Mouse (Mus musculus) thymus, postnatal 25 days (tissue): ENCODE data around the gene Lats2.
A peak's percentile ranks its signal among the peaks of the same experiment; 100 is the strongest.

Experiments
- DNase-seq: peaks from one replicate; pipeline ENCODE4 v3.0.0; 2022

Lats2 gene

DNA sequence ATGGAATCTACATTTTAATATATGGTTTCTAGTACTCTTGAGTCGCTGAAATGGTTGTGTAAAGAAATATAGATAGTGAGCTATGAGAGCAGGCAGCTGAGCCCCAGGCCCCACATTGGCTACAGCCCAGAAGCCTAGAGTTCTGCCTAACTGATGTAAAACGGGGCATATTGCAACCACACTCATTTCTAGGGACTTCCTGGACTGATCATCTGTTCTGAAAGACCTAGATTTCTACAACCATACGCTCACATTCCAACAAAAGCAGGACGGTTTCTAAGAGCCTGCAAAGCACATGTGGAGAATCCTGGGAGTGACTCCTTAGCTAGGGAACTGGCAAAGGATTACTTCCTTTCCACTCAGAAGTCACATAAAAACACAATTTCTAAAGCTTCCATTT is 22.0 kb downstream of the Lats2 start:
- DNase-seq = no peak

DNA sequence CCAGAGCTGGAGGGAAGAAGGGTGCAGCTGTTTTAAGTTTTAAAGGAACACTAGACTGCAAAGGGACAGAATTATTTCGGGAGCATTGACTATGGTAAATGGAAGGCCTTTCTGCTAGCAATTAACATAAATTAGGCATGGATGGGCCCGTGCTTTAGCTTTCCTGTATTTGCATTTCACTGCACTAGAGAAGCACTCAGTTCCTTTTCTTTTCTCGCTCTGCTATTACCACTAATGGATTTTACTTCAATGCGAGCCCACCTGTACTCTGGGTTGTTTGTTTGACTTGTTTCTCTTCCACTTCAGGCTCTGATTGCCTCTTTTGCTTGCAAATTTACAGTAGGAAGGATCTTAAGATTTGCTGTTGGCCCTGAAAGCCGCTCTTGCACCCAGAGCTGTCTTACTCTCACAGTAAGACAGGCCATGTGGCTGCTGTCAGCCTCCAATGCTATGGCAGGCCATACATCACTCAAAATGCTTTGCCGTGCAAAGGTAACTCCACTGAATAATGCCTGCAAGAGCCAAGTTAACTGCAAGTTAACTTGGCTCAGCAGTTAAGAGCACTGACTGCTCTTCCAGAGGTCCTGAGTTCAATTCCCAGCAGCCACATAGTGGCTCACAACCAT is 25.4 kb downstream of the Lats2 start:
- no peak for DNase-seq

DNA sequence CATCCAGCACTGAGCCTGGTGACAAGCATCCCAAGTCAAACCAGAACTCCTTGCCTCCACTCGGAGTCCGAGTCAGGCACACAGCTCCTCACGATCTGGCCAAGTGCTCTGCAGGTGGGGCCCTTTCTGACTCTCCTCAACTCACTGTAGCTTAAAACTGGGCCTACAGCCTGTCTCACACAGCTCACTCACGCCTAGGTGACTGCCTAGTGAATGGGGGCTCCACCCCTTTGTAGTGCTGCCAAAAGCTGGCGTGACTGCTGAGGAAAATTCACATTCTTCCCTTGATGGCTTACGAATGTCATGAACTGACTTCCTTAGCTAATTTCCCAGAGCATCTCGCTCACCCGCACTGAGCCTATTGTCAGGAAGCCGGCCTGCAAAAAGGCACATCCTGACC is 27.7 kb downstream of the Lats2 start:
- DNase-seq = peak; percentile 26

DNA sequence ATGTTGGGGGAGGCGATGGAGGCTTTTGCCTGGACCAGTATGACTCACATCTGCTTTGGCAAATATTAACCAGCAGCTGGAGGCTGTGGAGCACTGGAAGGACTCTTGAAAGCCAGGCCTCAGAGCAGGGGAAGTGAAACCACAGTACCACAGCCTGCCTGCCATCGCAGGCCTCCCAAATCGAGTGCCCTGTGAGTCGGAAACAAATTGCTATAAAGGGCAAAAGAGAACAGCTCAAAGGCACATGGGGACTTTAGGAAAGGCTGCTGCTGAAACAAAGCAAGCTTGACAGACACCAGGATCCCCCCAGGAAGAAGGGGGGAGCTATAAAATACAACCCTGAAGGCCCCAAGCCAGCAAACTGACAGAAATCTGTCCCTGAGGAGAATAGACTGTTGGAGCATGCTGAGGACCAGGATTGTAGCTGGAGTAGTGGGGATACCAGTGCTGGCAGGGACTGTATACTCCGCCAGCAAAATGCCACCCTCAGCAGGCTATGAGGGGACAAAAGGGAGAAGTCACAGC is 28.2 kb downstream of the Lats2 start:
- peak; percentile 46 for DNase-seq

DNA sequence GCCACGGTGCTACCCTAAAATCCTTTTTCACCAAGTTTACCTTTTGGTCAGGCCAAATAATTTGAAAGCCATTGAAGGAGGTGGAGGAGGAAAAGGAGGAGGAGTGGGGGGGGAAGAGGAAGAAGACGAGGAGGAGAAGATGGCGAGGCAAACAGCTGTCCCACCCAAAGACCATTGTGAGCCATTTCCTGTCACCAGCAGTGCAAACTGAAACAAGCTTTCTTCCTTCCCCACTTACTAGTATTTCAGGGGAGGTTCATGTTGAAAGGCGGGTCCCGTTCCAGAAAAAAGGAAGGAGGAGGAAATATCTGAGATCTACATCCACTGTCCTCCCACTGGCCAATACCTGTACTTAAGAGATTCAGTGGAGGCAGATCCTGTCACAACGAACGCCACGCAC is 28.8 kb downstream of the Lats2 start:
- peak; percentile 33 for DNase-seq

DNA sequence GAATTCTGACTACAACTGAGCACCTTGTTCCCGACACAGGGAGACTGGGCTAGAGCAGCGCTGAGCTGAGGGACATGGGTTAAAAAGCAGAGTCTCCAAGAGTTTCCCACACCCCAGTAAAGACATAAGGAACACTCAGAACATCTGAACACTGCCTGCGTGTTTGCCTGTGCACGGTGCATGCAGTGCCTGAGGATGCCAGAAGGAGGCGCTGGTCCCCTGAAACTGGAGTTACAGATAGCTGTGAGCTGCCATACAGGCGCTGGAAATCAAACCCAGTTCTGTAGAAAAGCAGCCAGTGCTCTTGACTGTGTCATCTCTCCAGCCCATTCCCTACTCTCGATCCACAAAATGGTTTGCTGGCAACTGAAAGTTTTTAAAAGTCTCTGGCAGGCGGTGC is 32.0 kb downstream of the Lats2 start:
- peak; percentile 8 for DNase-seq

DNA sequence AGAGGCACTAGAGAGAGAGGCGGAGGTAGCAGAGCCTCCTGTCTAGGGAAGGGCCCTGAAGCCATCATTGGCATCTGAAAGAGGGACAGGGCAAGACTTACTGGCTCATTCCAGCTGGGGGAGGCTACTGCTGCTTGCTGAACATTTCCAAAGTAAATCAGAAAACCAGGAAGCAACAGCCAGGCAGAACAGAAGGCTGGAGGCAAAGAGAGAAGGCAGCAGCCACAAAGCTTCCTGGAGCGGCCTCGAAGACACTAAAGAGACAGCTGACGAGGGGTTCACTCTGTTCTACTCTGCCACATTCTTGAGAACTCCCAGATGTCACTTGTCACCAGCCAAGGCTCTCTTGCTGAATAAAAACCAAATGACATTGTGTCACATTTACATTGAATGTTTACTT is 33.7 kb downstream of the Lats2 start:
- DNase-seq = no peak

DNA sequence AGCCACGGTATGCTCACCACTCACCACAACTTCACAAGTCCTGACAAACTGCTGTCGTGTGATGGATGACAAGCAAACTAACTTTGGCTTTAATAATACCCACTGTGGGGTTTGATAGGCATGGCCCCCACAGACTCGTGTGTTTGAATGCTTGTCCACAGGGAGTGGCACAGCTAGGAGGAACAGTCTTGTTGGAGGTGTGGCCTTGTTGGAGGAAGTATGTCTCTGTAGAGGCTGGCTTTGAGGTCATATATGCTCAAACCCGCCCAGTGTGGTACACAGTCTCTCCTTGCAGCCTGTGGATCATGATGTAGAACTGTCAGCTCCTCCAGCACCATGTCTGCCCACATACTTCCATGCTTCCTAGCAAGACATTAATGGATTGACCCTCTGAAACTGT is 39.9 kb downstream of the Lats2 start:
- DNase-seq = no peak

DNA sequence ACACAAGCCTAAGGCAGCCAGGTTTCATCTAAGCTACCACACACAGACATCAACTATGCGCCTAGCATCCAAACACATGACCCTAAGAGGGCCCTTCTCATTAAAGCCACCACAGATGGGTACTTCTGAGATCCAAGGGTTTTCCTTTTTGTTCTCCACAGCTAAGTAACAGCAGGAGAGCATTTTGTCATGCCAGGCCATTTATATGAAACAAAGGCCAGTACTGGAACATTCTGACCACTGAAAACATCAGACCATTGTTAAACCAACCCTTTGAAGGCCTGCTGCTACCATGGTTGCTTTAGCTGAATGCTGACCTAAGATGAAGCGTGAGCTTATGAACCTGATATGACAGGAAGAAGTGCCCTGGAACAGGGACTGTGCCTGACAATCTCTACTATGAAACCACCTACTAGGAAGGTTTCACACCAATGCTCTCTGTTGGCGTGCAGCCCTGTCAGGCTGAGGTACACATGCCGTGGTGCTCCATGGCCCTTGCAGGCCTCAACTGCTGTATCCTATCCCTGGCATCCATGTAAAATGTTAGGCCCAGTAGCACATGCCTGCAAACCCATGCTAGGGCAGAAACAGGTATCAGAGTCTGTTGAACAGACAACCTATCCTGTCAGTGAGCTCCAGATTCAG is 41.5 kb downstream of the Lats2 start:
- DNase-seq = no peak

DNA sequence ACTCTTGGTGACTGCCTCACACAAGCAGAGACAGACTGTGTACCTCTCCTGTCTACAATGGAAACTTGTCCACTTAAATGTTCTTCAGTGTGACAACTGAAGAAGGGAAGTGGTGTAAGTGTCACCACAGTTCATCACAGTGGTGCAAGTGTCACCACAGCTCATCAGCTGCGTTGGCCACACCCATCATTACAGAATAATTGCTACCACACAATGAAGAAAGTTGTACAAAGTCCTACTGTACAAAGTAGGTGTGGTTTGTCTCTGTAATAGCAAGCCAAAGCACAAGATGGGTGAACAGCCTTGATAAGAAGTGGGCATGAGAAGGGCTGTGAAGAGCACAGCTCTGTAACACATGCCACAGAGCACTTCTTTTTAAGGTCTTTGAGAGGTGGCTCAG is 45.3 kb downstream of the Lats2 start:
- DNase-seq = no peak

DNA sequence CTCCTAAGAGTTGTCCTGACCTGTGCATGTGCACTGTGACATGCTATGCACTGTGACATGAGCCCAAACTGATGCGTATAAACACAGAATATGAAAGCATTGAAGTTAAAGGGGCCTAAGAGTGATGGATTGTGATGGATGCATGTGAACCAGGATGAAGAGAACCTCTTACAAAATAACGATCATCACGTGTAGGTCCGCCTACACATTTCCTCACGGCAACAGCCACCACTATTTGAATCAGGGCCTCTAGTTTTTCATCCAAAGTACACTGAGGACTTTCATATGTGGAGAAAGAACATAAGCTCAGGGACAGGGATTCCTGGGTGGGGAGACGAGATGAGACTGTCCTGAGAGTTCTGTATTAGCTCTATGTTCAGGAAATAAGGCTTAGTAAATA is 47.1 kb downstream of the Lats2 start:
- no peak for DNase-seq

DNA sequence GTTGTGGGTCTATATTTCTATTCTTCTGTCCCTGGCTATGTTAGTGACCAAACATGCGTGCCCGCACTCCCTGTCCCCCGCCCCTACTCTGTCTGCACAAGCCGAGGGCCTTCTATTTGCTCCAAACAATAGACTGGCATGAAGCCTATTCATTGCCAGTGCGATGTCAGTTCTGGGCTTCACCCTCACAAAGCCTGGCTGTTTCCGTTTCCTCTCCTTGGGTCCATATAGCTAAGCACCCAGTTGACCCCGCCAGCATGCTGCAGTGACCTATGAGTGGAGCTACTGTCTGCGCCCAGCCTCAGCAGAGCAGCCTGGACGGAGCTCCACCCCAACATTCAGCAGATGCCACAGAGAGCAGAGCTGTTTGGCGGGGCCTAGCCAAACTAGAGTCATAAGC is 49.0 kb downstream of the Lats2 start:
- DNase-seq = no peak

DNA sequence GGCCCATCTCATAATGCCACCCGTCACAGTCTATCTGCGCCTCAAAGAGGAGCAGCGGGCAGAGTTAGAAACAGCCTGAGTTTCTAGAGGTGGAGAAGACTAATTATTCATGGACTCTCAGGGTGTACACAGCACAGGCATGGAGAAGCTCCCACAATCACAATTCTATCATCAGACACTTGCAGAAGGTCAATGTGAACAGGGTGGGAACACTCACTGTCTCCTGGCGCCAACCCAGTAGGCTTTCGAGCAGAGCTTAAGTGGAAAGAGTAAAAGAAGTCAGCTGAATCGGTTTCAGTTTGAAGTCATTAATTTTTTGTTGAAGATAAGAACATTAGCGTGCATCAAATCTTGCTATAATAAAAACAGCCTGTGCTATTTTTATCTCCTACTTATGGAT is 49.6 kb downstream of the Lats2 start:
- DNase-seq = no peak

DNA sequence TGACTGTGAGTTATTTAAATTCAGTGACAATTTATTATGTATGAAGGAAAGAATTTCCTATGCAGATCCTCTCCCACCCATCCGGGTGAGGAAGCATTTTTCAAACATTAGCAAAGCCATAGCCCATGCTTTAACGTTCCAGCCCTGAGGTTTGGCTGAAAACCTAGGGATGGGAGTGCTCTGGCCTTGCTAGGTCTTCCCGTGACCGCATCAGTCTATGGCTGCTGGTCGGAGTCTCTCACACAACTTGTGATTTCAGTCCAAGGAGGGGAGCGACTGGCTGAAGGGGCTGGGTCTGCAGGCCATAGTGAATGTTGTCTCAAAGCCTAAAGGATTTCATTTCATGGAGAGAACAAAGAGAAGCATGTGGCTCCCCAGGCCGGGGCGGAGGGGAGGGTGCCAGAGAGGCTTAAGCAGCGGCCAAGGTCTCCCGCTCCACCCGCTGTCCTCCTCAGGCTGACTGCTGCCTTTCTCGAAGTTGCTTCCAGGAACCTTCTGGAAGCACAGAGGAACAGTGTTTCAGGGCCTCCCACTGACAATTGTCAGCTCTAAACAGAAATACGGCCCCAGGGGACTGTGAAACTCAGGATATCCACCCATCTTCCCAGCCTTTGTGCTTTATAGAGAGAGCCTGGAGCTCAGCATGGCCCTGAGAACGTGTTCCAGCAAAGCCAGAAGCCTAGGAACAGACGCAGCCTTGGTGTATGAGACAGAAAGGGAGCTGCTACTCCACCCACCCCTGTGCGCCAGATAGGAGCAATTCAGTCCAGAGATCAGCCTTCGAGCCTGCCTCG is 50.9 kb downstream of the Lats2 start:
- no peak for DNase-seq

DNA sequence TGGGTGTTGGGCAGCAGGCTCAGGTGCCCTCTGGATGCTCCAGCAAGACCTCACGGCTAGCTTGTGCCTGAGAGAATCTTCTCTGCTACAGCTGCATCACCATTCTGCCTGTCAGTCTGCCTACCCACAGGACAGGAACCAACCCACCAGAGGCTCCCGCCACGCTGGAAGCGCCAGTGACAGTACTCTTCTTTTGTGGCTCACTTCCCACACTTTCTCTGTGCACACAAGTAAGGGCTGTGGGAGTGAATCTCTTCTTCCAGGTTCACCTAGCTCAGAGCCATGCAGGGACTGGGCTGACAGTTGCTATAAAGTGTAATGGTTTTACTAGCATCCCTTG is 51.5 kb downstream of the Lats2 start:
- DNase-seq = no peak

DNA sequence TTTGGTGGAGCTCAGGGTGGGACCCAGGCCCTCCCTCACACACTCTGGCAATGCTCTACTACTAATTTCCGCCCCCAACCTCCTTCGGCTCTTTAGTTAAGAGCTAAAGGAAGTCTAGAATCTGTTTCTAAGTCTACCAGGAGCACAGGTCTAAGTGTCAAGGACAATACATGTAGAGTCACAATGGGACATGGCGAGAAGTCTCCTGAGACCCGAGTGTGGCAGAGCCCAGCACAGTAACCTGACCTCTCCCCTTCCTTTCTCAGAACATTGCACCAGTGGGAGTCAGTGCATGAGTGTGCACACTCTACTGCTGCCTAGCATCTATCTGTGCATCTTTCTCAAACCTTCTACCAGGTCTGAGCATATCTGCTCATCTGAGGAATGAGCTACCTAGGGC is 52.4 kb downstream of the Lats2 start:
- no peak for DNase-seq

DNA sequence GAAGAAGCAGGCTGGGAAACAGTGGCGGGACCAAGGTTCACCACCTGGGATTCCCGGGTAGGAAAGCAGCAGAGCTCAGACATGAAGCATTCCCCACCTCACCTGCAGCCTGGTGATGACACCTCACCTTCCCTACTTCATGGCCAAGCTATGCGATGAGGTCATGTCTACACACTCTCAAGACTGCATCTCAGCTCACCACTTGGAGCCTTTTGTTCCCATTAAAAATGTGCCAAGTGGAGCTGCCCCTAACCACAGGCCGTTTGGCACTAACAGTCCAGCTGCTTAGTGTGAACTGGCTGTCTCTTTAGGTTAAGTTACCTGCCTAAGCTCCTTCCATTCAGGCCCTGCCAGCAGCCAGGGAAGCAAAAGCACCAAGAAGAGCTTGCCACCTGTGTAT is 53.1 kb downstream of the Lats2 start:
- DNase-seq = no peak

DNA sequence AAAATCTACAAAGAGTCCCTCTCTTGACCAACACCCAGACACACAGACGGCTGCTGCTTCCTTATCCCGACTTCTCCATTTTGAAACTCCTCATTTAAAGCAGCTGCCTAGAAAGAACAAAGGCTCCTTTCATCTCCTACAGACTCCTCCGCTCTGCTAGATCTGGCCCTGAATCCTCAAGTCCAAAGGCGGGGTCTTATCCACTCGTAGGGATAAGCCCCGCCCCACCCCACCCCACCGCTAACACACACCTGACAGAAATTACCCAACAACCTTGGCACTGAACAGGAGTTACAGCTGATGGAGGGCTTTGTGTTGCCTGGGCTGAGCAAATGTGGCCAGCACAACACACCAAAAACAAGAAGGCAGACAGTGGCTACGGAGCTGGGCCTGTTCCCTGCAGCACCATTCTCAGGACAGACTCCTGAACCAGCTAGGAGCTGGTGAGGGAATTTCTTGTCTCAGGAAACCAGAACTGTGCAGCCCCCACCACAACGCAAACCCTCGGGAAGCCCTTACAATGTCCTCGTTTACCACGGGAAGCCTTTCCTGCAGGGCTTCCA is 56.2 kb downstream of the Lats2 start:
- DNase-seq = no peak

DNA sequence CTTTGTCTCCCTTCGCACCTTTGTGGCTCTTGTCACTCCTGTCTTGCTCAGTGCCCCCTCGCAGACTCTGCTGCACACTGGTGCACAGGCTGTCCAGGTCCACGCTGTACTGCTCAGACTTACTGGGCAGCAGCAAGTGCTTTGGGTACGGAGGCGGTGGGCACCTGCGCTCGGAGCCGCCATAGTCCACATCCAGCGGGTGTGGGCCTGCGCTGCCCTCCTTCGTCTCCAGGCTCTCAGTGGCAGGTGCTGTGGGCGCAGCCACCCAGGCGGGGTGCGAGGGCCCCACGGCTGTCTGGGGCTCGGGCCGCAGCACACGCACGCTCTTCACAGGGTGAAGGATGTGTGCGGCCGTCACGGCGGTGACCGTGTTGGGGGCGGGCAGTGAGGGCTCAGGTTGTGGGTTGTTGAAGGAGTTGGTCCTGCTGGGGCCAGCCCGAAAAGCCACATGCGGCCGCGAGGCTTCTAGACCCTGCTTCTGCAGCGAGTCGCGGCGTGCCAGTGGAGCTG is 58.7 kb downstream of the Lats2 start:
- no peak for DNase-seq

DNA sequence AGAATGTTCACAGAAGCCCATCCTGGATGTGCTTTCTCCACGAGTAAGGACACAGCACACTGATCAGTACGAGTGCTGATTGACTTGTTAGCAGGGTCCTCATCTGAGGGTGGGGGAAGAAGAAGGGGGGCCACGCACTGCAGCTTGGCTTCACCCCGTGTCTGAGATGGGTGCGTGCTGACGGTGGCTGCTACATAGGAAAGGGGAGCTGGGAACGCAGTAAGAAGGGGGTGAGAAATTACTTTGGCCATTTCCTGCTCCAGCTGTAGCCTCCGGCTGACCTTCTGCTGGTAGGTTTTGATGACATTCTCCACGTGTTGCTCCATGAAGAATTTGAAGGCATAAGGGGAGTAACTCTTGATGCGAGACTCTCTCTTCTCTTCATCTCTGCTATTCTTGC is 59.2 kb downstream of the Lats2 start:
- no peak for DNase-seq

DNA sequence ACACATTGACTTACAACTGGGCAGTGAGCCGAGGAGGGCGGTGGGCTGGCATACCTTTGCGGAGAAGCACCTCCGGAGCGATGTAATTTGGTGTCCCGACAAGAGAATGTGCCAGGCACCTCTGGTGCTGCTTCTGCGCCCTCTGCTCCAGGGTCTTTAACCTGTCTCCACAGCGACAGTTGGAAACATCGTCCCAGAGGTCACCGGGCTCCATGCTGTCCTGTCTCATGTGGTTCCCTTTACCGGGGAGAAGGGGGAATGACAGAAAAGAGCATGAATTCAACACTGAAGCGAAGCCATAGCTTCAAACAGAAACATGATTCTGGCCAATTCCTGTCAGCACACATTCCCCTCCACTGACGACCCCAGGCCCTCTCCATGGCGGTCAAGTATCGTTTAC is 62.1 kb downstream of the Lats2 start:
- no peak for DNase-seq

DNA sequence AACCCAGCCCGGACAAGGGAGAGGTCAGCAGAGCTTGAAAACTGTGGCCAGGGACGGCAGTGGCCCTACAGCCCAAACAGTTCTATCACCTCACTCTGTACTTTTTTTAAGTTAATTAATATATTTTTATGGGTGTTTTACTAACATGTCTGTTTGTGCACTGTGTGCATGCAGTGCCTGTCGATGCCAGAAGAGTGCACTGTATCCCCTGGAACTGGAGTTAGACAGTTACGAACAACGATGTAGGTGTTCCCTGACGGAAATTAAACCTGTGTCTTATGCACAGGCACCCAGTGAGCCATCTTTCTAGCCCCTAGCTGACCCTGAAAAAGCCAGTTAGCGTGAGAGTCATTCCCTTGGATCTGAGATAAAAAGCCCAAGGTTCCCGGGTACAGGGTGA is 62.6 kb downstream of the Lats2 start:
- DNase-seq = no peak

DNA sequence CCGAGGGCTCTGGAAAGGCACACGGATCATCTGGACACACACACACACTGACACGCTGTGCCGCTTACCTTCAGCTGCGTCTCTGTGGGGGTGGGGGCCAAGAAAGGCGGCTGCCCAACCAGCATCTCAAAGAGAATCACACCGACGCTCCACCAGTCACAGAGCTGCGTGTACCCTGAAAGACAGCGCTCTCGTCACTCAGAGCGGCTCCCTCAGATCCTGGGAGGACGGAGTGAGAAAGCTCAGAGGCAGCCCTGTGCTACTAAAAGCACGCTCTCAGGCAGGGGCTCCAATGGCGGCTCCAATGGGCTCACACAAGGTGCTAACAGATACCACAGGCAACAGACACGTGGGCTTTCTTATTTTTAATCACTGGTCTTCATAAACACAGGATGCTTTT is 63.9 kb downstream of the Lats2 start:
- no peak for DNase-seq
